In the genomic region with DNA sequence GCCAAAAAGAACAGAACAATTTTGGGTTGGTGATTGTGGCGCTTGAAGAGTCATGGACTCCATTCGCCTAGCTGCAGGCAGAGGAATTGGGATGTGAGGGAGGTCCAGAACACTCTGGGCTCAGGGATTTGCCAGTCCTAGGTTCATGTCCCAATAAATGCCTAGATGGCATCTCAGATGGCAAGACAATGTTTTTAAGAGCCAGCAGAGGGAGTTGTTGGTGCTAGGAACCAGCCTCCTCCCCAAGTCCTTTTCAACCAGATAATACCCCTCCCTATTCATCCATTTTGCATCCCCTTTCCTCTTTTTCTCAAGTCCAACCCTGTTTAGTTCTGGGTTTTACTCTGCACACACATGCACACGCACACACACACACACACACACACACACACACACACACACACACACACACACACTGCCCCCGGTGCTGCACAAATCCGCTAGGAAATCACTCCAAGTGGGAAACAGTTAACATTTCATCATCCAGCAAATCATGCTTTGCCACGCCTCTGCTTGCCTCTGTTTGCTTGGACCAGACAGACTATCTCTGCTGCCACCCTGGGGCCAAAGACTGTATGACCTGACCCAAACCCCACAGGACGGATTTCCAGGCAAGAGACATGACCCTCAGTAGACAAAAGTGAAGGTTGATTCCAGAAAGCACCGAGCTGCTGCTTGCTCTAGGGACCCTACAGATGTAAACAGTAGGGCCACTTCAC, we compare ENCODE assay signal across 8 mouse cellular contexts. TPM values are rescaled to one million over a fixed set of nuclear protein-coding genes. Genes with fewer than 3 reads are reported as not detected.
A peak's percentile ranks its signal among the peaks of the same experiment; 100 is the strongest.
DNase-seq lines count a peak whose midpoint lies in the region; ATAC-seq and TF ChIP-seq lines count a peak whose summit lies in the region.

No protein-coding gene starts in this region.

- H3K4me3 ChIP-seq in heart, adult 2 months: peak overlapping the region; percentile 27; the same call in 1 of the 2 replicates
- H3K4me3 ChIP-seq in limb, embryonic 13.5 days: peak overlapping the region; percentile 37
- H3K4me3 ChIP-seq in midbrain, embryonic 13.5 days (replicated peaks): peak overlapping the region; percentile 30

- DNase-seq in urinary bladder, adult 18-20 months (ENCODE audit: low spot score in 2 of 2): peak; percentile 17 to 22
- DNase-seq in urinary bladder, postnatal 10 days (ENCODE audit: low spot score): no peak
- DNase-seq in embryo, embryonic 11 days: peak; percentile 30
- peak; percentile 53 to 58 for DNase-seq in heart, adult 2 months
- DNase-seq in kidney, adult 18-20 months: peak; percentile 41
- DNase-seq in splenic B cell, adult 2 months (ENCODE audit: low read depth, low spot score): peak; percentile 67

- H3K9ac ChIP-seq in heart, adult 2 months (ENCODE audit: low read depth, low read length): peak overlapping the region; percentile 26
- H3K9ac ChIP-seq in limb, embryonic 13.5 days: 0 out of 2 replicates have a peak overlapping the region, but pooled peaks have one; percentile 39
- H3K9ac ChIP-seq in midbrain, embryonic 13.5 days (replicated peaks): peak overlapping the region; percentile 19; the same call in 1 of the 2 replicates

- H3K4me1 ChIP-seq in heart, adult 2 months (ENCODE audit: control insufficient read depth, insufficient read depth, low read length): no peaks in the 10 kb centered on the region; the same call in 1 of the 2 replicates
- H3K4me1 ChIP-seq in limb, embryonic 13.5 days: no peaks in the 10 kb centered on the region
- H3K4me1 ChIP-seq in midbrain, embryonic 13.5 days (replicated peaks): 0 out of 2 replicates have a peak, but pooled peaks cover 5% of the 10 kb centered on the region

- H3K27me3 ChIP-seq in heart, adult 2 months (ENCODE audit: control insufficient read depth, insufficient read depth, low read length): no peaks in the 10 kb centered on the region
- H3K27me3 ChIP-seq in limb, embryonic 13.5 days: no peaks in the 10 kb centered on the region
- no peaks in the 10 kb centered on the region for H3K27me3 ChIP-seq in midbrain, embryonic 13.5 days
- no peaks in the 10 kb centered on the region for H3K27me3 ChIP-seq in splenic B cell, adult 2 months (ENCODE audit: control insufficient read depth, insufficient read depth, low read length, poor library complexity, severe bottlenecking)

- TF ChIP-seq EP300 in heart, adult 2 months (IDR thresholded peaks at IDR 0.05; ENCODE audit: insufficient read depth, low read depth, low read length): 0 out of 2 replicates have a peak, but pooled peaks have one; percentile 13

- H3K27ac ChIP-seq in heart, adult 2 months: no peak overlapping the region
- no peak overlapping the region for H3K27ac ChIP-seq in limb, embryonic 13.5 days
- H3K27ac ChIP-seq in midbrain, embryonic 13.5 days: peak overlapping the region; percentile 81

- peak; percentile 42; the same call in 1 of the 2 replicates for ATAC-seq in limb, embryonic 13.5 days (ENCODE audit: low FRiP score, low read depth)
- ATAC-seq in midbrain, embryonic 13.5 days: peak; percentile 55

- H3K9me3 ChIP-seq in limb, embryonic 13.5 days: no peaks in the 10 kb centered on the region
- no peaks in the 10 kb centered on the region for H3K9me3 ChIP-seq in midbrain, embryonic 13.5 days

- peak overlapping the region; percentile 63 for H3K4me2 ChIP-seq in limb, embryonic 13.5 days (replicated peaks)
- H3K4me2 ChIP-seq in midbrain, embryonic 13.5 days (replicated peaks): peak overlapping the region; percentile 49

- TF ChIP-seq POLR2A in heart, adult 2 months (IDR thresholded peaks at IDR 0.05; ENCODE audit: insufficient read depth, low read depth, low read length): no peak

- intact Hi-C loops in heart, adult 2 months (cut with DNase I): loop anchor here (2.0 kb wide), 1 partner anchor 157 kb away; no protein-coding TSS in a partner anchor

- WGBS in heart, adult 2 months: 24% methylated on average over 8 of the region's 8 CpGs
- 45% methylated on average over 8 of the region's 8 CpGs for WGBS in limb, embryonic 13.5 days
- WGBS in midbrain, embryonic 13.5 days: 57% methylated on average over 7 of the region's 8 CpGs

- H3K79me2 ChIP-seq in heart, adult 2 months (replicated peaks; ENCODE audit: control insufficient read depth, insufficient read depth, low read length): no peaks in the 10 kb centered on the region

- no peaks in the 10 kb centered on the region for H3K36me3 ChIP-seq in heart, adult 2 months (ENCODE audit: control insufficient read depth, insufficient read depth, low read length)
- no peaks in the 10 kb centered on the region for H3K36me3 ChIP-seq in limb, embryonic 13.5 days
- H3K36me3 ChIP-seq in midbrain, embryonic 13.5 days: no peaks in the 10 kb centered on the region
- no peaks in the 10 kb centered on the region for H3K36me3 ChIP-seq in splenic B cell, adult 2 months (ENCODE audit: control insufficient read depth, insufficient read depth, low read length, poor library complexity, severe bottlenecking)

- peak; percentile 54 for TF ChIP-seq CTCF in heart, adult 2 months (IDR thresholded peaks at IDR 0.05)

RNA-seq across cellular contexts. Expression of gene Araf, which starts 22.3 kb away (rescaled TPM):
- total RNA-seq in heart, adult 2 months (2021): 10 to 100 TPM; 81.1 to 88.0 TPM
- 135 and 169 TPM in 2 replicates for polyA plus RNA-seq in heart, adult 2 months (2012; rRNA removed)
- polyA plus RNA-seq in limb, embryonic 13.5 days (2015; fragmentation: Nextera tagmentation; extraction: Ambion mirVana): 116 and 119 TPM in 2 replicates
- polyA plus RNA-seq in midbrain, embryonic 13.5 days (2015; fragmentation: Nextera tagmentation; extraction: Ambion mirVana): 245 and 255 TPM in 2 replicates

RNA-seq across cellular contexts. Expression of gene Timp1, which starts 50.1 kb away (rescaled TPM):
- 1 to 10 TPM; 3.2 to 3.7 TPM for total RNA-seq in heart, adult 2 months (2021)
- polyA plus RNA-seq in heart, adult 2 months (2012; rRNA removed): 12.9 and 13.2 TPM in 2 replicates
- 23.5 and 23.7 TPM in 2 replicates for polyA plus RNA-seq in limb, embryonic 13.5 days (2015; fragmentation: Nextera tagmentation; extraction: Ambion mirVana)
- polyA plus RNA-seq in midbrain, embryonic 13.5 days (2015; fragmentation: Nextera tagmentation; extraction: Ambion mirVana): 2.9 and 3.5 TPM in 2 replicates
